Mouse (Mus musculus) kidney, postnatal 4 days (tissue): Measurements from ENCODE around the gene Fyb2.

Source experiments
- DNase-seq, 2 experiments: peaks; one replicate each; pipeline ENCODE4 v3.0.0; 2021; ENCODE audit warnings: mixed read lengths in 2 of 2

Gene Fyb2

DNA sequence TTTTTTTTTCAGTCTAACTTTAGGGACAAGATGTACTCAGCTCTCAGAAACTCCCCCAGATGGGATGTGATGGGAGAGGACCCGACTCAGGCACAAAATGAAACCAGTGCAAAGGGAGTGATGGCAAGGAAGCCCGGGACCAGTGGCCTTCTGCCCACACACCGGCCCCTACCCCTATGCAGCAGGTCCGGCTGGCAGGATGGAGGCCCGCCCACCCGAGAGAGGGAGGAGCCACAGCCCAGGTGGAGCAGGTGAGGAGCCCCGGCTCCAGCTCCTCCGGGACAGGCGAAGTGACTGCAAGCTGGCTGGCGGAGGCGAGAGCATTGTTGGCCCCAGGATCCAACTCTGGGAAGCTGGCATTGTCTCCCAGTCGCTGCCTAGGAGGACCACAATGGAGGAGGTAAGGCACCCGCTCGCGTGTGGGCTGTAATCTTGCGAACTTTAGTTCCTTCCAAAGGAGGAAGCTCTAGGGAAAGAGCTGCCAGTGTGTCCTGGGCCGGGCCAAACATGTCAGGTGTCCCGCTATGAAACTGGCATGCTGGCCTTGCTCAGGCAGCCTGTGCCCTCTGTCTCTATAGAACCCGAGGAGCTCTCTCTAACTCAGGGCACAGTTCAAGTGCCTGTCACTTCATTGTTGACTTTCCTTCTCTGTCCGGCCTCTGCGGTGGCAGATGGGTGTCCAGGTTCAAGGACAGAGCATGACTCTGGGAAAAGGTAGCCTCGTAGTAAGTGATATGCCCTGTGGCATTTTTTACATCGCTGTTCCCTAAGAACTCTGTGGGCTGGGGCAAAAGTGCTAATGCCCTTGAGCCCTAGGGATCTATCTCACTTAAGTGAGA is at the start of gene Fyb2:
Gene Fyb2, plus strand, starts transcription at position 166 of the 839 bp plus-strand sequence.
- DNase-seq: peak; percentile 30 to 57

DNA sequence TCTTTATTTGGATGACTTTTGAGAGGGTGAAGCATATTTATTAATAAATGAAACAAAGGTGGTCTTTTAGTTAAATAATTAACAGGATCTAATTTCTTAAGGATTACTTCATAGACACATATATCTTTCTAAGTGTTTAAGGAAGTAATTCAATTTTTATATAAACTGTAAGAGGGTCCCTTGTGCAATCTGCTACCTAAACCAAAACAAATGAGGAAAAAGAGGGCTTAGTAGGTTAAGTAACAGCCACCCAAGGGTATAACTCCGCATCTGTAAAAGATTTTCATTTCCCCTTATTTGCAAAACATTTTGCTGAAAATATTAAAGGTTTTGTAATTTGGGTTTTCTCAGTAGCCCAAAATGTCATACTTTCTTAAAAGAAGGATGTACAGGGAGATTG is 48.9 kb upstream of the Fyb2 start:
- no peak for DNase-seq

DNA sequence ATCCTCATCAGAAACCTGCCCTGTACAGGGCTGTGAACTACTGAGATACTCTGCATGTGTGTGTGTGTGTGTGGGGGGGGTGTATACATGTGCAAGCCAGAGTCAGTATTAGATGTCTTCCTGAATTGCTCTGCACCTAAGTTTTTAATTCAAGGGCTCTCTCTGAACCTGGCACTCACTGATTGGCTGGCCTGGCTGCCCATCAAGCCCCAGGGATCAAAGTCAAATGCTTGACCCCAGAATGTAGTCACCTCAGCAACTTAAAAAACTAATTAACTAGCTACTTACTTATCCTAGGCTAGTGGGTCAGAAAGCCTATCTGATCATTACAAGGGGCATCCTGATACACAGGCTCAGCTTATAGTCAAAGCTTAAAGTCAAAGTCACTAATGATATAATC is 43.7 kb upstream of the Fyb2 start:
- peak; percentile 43 to 63 for DNase-seq

DNA sequence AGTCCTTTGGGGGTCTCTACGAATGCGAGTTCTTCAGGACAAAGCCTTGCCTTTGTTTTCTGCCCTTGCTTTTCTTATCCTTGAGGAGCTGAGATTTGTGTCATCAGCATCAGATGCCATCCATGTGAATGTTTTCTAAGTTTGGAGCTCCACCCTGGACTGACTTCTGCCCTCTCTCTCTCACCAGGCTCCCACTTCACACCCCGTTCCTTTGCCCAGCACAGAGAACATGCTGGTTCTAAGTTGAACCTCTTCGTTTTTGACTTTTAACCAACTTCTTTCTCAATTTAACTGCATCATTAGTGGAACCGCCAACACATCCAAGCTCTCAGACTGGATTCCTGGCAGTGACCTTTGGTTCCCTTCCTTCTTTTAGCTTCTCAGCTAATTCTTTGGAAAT is 43.1 kb upstream of the Fyb2 start:
- DNase-seq: no peak

DNA sequence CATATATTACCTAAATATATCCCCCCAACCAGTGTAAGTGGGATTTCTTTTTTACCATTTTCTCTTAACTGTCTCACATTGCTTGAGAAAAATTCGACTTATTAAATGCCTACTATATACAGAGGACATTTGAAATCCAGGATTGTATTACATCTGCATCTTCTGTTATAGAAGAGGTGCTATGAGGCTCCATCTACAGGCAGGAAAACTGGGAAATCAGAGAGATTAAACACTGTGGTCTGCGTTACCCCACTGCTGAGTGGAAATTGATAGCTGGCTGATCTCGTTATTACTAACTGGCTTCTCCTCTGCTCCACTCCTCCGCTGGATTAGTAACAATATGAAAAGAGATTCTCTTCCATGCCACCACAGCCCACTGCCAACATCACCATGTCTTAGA is 37.4 kb upstream of the Fyb2 start:
- DNase-seq: no peak

DNA sequence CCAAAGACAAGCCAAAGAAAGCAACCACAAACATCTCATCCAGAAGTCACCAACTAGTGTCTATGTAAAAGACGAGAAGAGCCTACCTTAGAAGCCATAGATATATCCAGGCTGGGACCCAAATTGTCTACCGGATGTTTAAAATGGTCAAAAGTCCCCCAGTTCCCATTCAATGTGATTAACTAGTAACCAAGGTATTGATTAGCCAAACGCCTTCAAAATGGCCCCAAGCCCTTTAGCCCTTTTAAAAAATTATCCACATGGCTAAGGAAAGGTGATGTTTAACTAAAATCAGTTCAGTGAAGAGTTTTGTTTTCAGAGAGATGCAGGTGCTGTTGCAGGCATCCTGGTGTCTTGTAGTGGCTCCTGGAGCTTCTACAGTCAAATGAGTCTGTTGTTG is 36.9 kb upstream of the Fyb2 start, which contains the start of gene C8a:
Gene C8a, minus strand, starts transcription at position 76 of the 400 bp plus-strand sequence.
- DNase-seq: no peak

DNA sequence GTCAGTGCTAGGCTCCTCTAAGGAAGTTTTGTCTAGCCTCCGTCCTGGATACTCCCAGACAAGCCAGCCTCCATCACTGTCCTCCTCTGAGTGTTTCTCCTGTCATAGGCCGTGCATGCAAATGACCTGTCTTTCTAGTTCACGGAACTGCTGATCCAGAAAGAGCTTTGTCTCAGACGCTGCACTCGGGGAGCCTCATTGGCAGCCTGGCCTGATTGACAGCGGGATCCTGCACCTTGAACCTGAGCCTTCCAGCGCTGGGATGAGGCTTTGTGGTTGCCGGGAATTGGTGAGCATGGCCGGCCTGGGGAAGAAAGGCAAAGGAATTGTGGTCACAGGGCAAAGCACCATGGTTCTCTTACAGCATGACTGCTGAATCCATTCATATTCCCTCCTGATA is 25.8 kb upstream of the Fyb2 start:
- DNase-seq: peak in 1 of 2 experiments; percentile 13

DNA sequence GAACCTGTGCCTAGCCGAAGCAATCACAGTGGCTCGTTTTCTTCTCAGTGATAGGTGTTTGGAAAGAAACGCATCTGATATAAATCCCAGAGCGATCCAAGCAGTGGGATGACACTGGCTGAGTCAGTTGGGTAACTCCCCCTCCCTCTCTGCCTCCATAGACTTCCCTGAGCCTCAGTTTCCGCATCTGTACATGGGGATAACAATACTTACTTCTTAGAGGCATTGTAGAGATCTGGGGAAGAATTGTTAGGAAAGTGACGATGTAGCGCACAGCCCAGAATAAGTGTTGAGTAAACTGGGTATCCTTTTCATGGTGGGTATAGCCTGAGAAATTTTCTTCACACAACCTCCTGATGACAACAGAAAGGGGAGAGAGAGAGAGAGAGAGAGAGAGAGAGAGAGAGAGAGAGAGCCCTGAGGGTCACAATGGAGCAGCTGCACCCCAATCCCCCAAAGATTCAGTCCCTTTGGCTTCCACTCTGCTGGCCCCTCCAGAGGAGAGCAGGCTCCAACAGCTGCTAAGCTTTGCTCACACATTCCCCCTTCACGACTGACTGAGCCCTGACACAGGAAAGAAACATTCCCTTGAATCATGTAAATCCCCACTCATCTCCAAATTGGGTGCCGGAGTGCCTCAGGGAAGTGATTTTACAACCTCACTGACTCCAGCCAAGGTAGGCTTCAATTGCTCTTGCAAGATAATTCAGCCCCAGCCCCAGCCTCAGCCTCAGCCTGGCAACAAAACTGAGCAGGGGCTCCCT is 24.6 kb upstream of the Fyb2 start:
- peak; percentile 11 to 29 for DNase-seq

DNA sequence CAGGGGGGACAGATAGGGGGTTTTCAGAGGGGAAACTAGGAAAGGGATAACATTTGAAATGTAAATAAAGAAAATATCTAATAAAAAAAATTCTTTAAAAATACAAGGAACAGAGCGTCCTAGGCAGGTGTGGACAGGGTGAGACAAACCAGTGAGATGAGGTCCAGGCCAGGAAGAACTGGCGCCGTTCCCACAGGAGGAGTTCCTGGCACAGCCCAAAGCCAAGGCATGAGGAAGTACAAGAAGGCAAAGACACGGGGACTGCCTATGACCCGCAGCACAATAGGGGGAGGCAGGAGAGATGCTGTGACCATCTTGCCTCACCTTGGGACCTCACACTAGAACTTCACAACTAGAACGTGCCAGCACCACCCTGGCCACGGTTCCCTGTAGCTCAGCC is 21.5 kb upstream of the Fyb2 start:
- DNase-seq: peak in 1 of 2 experiments; percentile 17

DNA sequence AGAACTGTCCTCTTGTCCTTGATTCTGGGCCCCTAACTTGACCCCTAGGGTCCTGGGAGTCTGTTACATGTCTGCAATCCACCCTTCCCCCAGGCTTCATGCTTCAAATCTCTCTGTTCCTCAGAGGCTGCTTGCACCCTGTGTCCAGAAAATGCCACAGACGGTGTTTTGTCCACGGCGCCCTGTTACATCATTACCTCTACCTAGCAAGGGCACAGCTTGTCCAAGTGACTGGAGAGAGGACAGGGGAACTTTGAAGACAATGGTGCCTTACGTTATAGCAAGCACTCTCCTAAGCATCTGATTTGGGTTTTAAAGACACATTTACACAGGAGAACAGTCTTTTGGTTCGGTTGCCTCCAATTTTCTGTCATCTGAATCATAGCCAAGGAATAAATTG is 19.7 kb upstream of the Fyb2 start:
- DNase-seq: no peak

DNA sequence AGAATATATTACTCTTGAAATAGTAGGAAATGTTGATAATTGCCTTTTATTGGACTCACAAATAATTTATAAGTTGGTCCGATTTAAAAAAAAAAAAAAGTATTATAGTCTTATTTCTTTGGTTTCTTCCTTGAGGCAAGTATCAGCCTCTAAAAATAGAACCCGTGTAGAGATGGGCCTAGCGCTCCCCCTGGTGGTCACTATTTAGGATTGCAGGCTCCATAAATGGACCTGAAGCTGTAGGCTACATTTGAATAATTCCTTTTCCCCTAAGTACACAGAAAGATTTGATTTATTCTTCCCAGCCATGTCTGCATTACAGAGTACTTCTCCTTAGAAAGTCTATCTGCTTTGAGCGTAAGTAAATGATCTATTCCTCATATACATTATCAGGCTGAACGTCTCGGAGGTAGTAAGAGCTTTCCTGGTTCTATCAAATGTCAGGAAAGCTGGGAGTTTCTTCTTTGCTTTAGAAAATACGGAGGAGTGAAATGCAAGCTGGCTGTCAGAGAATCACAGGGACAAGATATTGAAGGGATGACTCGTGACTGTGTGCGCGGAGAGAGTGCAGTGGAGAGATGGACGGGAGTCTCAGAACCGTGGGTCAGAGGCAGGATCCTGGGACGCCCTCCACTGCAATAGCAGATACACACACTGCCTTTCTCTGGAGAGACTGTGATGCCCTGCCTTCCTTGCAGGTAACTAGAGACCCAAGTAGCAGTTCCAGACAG is 19.1 kb upstream of the Fyb2 start:
- DNase-seq: peak; percentile 67 to 70

DNA sequence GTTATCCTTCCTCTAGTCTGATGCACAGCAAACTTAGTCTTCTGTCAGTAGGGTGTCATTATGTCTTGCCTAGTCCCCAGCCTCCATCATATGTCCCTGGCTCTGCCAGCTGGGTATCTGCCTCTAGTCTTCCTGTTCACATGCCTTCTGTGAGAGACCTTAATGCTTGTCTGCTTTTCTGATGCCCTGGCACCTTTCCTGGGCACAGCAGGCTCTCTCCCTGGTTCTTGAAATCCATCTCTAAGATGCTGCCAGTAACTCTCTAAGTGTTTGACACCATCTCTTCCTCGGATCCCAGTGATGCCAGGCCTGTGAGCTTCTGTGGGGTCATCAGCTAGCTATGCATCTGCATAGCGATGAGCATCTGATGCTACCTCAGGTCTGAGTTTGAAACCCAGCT is 10.4 kb upstream of the Fyb2 start:
- no peak for DNase-seq

DNA sequence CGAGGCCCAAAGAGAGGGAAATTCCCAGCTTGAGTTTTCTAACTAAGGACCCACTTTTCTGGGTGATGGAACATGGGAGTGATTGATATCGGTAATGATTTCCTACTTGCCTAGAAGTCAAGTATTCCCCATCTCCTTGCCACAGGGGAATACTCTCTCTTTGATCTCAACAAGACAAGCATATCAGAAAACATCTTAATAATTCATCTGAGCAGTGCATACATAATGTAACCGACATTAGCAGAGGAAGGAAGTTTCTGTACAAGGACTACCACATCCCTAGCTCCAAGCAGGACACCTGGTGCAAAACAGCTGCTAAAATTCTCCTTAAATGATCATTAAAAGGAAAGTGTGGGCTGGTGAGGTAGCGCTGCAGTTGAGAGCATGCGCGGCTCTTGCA is 8.2 kb upstream of the Fyb2 start:
- no peak for DNase-seq

DNA sequence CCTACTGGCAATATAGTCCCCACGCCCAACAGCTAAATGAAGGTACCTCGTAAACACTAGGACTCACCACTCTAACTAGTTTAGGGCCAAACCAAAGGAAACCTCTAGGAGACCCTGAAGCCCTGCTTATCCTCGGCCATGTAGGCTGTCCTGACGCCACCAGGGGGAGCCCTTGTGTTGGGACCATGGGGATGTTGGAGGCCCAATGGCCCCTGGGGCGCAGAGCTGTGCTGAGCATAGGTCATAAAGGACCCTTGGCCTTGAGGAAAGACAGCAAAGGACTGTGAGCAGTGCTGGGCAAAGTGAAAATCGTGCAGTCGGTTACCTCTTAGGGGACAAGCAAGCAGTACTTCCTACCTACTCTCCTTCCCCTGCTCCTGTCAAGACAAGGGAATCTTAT is 1.6 kb upstream of the Fyb2 start:
- peak; percentile 91 to 92 for DNase-seq

DNA sequence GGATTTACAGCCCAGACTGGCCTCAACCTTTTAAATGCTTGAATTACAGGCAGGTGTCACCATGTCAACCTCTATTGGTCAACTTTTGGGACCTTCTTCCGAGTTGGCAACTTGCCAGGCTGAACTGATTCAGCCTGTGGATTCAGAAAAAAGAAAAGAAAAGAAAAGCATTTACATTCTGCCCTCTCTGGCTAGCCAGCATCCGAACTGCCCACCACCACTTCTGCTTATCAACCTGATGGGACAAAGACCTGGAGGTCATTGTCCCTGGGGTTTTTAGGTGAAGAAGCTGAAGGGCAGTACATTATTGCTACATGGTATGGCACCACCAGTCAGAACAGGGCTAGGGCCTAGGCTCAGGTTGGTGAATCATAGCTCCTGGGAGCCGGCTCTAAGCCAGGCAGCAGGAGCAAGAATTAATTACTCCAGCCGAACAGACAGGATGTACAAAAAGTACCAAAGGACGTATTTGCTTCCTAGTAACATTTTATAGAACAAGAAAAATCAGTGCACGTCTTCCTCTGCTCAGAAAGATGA is 1.5 kb downstream of the Fyb2 start:
- DNase-seq: peak in 1 of 2 experiments; percentile 20

DNA sequence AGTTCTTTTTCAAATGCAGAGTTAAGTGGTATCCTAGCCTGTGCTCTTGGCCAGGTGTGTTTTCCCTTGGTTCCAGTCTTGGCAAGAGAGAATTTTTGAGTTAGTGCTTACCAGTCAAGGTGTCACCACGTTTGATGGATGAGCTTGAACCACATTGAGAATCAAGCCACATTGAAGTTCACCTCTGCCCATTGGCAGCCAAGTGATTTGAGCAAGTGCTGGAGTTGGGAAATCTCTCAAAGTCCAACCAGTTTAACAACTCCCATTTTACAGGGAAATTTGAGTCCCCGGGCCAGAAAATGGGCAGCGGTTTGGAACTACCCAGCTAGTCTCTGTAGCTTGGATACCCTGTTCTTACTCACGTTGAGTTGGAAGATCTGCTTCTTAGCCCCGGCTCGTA is 4.8 kb downstream of the Fyb2 start:
- no peak for DNase-seq

DNA sequence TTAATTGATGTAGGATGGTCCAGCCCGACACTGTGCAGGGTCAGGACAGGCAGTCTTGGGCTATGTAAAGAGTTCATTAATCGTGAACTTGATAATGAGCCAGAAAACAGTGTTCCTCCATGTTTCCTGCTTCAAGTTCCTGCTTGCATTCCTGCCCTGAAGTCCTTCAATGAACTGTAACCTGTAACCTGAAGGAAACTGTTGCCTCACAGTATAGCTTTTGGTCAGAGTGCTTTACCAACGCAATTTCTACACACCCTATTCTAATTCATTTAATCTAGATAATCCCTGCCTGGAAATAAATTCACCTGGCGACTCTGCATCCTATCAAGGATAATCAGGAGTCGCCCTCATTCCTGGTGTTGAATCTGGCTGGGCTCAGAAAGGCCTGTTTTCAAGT is 12.1 kb downstream of the Fyb2 start:
- DNase-seq: no peak

DNA sequence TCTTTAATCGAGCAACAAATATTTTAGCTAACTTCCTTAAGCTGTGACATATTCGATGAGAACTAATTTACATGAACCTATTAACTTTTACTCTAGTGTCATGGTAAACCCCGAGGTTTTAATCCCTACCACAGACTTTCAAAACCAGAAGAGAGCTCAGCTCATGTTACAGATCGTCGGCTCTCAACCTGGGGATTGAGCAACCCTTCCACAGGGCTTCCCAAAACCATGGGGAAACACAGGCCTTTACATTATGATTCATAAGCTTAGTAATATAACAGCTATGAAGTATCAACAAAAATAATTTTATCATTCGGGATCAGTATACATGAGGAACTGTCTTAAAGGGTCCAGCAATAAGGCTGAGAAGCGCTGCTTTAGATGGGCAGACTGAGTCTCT is 15.9 kb downstream of the Fyb2 start:
- no peak for DNase-seq

DNA sequence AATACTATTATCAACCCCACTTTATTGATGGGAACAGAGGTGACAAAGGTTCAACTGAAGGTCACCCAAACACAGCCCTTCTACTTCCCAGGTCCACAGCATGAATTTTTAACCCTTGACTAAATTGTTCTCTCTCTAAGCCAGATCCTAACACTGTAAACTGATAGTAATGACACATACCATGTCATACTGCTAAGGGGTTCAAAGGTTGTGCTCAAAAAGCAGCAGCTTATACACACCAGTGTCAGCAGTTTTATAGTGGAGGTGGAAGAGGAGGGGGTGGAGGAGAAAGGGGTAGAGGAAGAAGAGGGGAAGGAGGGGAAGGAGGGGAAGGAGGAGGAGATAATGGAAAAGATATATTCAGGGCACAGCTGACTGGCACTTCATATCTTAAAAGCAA is 20.4 kb downstream of the Fyb2 start:
- no peak for DNase-seq

DNA sequence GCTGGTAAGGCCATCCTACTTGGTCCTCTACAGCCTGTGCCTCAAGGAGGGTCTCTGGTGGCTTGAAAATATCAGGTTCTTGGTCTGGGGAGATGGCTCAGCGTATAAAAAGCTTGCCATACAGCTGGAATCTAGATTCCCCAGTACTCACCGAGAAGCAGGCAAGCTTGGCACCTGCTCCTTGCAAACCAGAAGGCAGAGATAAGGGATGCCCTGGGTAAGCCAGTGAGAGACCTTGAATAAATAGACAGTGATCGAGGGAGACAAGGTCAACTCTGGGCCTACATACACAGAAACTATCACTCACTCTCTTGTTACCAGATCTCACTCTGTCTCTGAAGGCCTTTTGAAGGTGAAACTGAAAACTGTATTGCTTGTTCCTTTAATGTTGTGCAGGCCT is 21.7 kb downstream of the Fyb2 start:
- DNase-seq: no peak

DNA sequence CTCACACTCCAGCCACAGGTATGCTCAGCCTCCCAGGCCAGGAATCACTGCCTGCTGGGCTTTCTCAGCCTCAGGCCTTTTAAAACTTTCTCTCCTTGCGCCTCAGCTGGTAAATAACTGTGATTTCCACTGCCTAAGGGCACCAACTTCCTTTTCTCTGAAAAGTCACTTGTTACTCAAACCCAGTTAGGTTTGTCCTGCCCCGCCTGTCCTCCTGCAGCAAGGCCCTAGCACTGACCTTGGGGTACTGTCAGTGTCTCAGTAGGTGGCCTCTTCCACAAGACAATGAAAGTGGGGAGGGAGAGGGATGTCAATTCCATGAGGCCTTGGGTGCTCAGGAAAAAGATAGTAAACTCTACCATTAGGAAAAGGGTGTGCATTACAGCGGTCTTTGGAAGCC is 22.2 kb downstream of the Fyb2 start:
- DNase-seq: no peak

DNA sequence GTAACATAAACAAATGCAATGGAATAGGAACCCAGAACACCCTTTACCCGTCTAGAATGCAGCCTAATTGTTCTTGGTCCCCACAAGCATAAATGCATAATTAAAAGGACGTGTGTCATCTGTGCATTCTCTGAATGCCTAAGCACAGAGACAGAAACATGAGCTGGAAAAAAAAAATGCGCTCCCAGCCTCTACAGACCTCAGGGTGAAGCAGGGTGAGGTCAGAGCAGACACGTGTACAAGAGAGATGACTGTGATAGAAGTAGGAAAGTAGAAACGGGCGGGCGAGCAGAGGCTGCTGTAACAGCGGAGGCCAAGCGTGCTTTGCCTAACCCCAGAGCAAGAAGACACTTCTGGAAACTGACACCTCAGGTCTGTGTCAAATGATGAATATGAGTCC is 22.8 kb downstream of the Fyb2 start:
- no peak for DNase-seq

DNA sequence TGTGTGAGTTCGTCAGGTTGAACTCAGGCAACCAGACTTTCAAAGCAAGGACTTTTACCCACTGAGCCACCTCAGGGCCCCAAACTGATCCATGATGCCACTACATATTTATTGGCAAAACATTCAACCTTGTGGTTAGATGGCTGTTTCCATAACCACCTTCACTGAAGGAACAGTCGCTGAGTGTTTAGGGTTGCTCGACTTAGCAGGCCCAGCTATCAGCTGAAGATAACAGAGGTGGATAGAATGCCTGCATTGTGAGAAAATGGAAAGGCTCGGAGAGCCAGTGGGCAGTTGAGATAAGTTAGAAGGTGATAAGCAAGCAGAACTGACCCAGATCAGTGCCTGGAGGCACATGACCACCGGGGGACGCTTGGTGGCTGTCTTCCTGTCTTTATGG is 26.3 kb downstream of the Fyb2 start:
- no peak for DNase-seq
